Mouse (Mus musculus) intestine, embryonic 16.5 days (tissue): ENCODE measurements at regions not wholly inside any gene's neighbourhood (a gene's known extent, or its start where the extent isn't known, plus 50 kb on each side); places are given as distances from the start of the nearest gene placed in this dataset.

Experiments
- ATAC-seq: fragments of 200-750 bp; cut with Nextera tagmentation; 2 replicates; pipeline ENCODE4 v1.8.0; 2017; ENCODE audit warnings: moderate TSS enrichment, moderate library complexity
- H3K27ac ChIP-seq: fragments of 300-500 bp; sonication (generic); 2 replicates; pipeline ENCODE4 v1.5.1; 2014; ENCODE audit warnings: mild to moderate bottlenecking, low read length
- H3K27me3 ChIP-seq: fragments of 300-500 bp; sonication (generic); replicated peaks from 2 replicates; pipeline ENCODE4 v1.6.1; 2014; ENCODE audit warnings: low read length, control low read depth, mixed read lengths; ENCODE audit not compliant: control insufficient read depth, insufficient read depth
- H3K36me3 ChIP-seq: fragments of 300-500 bp; sonication (generic); 2 replicates; pipeline ENCODE4 v1.6.1; 2014; ENCODE audit warnings: low read length, control low read depth; ENCODE audit not compliant: control insufficient read depth, insufficient read depth
- H3K4me1 ChIP-seq: fragments of 300-500 bp; sonication (generic); 2 replicates; pipeline ENCODE4 v1.6.1; 2014; ENCODE audit warnings: low read length, control low read depth, mixed read lengths; ENCODE audit not compliant: control insufficient read depth, insufficient read depth
- H3K4me2 ChIP-seq: fragments of 300-500 bp; sonication (generic); 2 replicates; pipeline ENCODE4 v1.6.1; 2014; ENCODE audit warnings: low read depth, low read length, control low read depth
- H3K4me3 ChIP-seq: fragments of 300-500 bp; sonication (generic); 2 replicates; pipeline ENCODE4 v1.5.1; 2014; ENCODE audit warnings: mild to moderate bottlenecking, low read length
- H3K9ac ChIP-seq: fragments of 300-500 bp; sonication (generic); 2 replicates; pipeline ENCODE4 v1.6.1; 2014; ENCODE audit warnings: low read depth, low read length
- H3K9me3 ChIP-seq: fragments of 300-500 bp; sonication (generic); 2 replicates; pipeline ENCODE4 v1.6.1; 2016; ENCODE audit warnings: low read length, control low read depth; ENCODE audit not compliant: control insufficient read depth
- WGBS: fragments of 180-500 bp; shearing (Covaris S2); extraction: QIAGEN DNeasy Blood & Tissue Kit; methylation state at CpG from one replicate; pipeline ENCODE4 v1.1.7; 2014; 5-methylcytosine and 5-hydroxymethylcytosine counted together

GRCm38 (mm10) chr6:81782815-81783435 lies 140.5 kb upstream of the Gcfc2 start:
- 79% methylated on average over 8 of the region's 8 CpGs for WGBS
- Histone ChIP-seq H3K9me3 (no peaks in the 10 kb centered on the region), H3K4me3 (no peak overlapping the region)

GRCm38 (mm10) chr6:81795281-81795680 lies 128.2 kb upstream of the Gcfc2 start:
- Histone ChIP-seq H3K4me1 (no peaks in the 10 kb centered on the region), H3K36me3 (no peaks in the 10 kb centered on the region), H3K9ac (no peak overlapping the region), H3K27ac (no peak overlapping the region), H3K4me3 (no peak overlapping the region), H3K9me3 (no peaks in the 10 kb centered on the region), H3K27me3 (no peaks in the 10 kb centered on the region), H3K4me2 (no peak overlapping the region)
- WGBS, result 78% methylated on average over 6 of the region's 6 CpGs
- no peak for ATAC-seq

More at GRCm38 (mm10) chr6:81782815-81783435, 140.5 kb upstream of the Gcfc2 start:
- Histone ChIP-seq H3K9ac (no peak overlapping the region), H3K27me3 (no peaks in the 10 kb centered on the region), H3K4me2 (no peak overlapping the region), H3K4me1 (no peaks in the 10 kb centered on the region), H3K36me3 (no peaks in the 10 kb centered on the region), H3K27ac (no peak overlapping the region)
- no peak for ATAC-seq

GRCm38 (mm10) chr6:81800822-81801221 lies 122.6 kb upstream of the Gcfc2 start:
- Histone ChIP-seq H3K27me3 (no peaks in the 10 kb centered on the region), H3K4me1 (no peaks in the 10 kb centered on the region), H3K4me2 (no peak overlapping the region), H3K9ac (no peak overlapping the region), H3K27ac (no peak overlapping the region), H3K4me3 (no peak overlapping the region), H3K9me3 (no peaks in the 10 kb centered on the region), H3K36me3 (no peaks in the 10 kb centered on the region)
- no peak for ATAC-seq
- 90% methylated on average over 3 of the region's 3 CpGs for WGBS

- no peak for ATAC-seq
- H3K27me3 ChIP-seq, result no peaks in the 10 kb centered on the region
- no peaks in the 10 kb centered on the region for H3K36me3 ChIP-seq
- H3K9me3 ChIP-seq, result no peaks in the 10 kb centered on the region
- no peak overlapping the region for H3K4me3 ChIP-seq
- 80% methylated on average over 3 of the region's 3 CpGs for WGBS
- no peak overlapping the region for H3K9ac ChIP-seq
- no peaks in the 10 kb centered on the region for H3K4me1 ChIP-seq
- H3K27ac ChIP-seq, result no peak overlapping the region
- H3K4me2 ChIP-seq, result no peak overlapping the region
These were observed 121.7 kb upstream of the Gcfc2 start for GRCm38 (mm10) chr6:81801804-81802203.

- WGBS, result 89% methylated on average over 11 of the region's 11 CpGs
These were observed 117.5 kb upstream of the Gcfc2 start for GRCm38 (mm10) chr6:81805942-81806341.

GRCm38 (mm10) chr6:81808712-81809111 lies 114.8 kb upstream of the Gcfc2 start:
- Histone ChIP-seq H3K36me3 (no peaks in the 10 kb centered on the region), H3K9ac (no peak overlapping the region), H3K4me3 (no peak overlapping the region), H3K9me3 (no peaks in the 10 kb centered on the region), H3K4me2 (no peak overlapping the region), H3K27me3 (no peaks in the 10 kb centered on the region), H3K4me1 (no peaks in the 10 kb centered on the region), H3K27ac (no peak overlapping the region)
- no peak for ATAC-seq
- 93% methylated on average over 13 of the region's 13 CpGs for WGBS

More at GRCm38 (mm10) chr6:81805942-81806341, 117.5 kb upstream of the Gcfc2 start:
- no peak overlapping the region for H3K9ac ChIP-seq
- H3K4me1 ChIP-seq, result no peaks in the 10 kb centered on the region
- no peaks in the 10 kb centered on the region for H3K27me3 ChIP-seq
- H3K4me2 ChIP-seq, result no peak overlapping the region
- H3K4me3 ChIP-seq, result no peak overlapping the region
- no peaks in the 10 kb centered on the region for H3K36me3 ChIP-seq
- H3K27ac ChIP-seq, result no peak overlapping the region
- no peaks in the 10 kb centered on the region for H3K9me3 ChIP-seq
- ATAC-seq, result no peak

GRCm38 (mm10) chr6:81815248-81815961 lies 108.1 kb upstream of the Gcfc2 start:
- Histone ChIP-seq H3K9ac (no peak overlapping the region), H3K36me3 (no peaks in the 10 kb centered on the region), H3K4me1 (no peaks in the 10 kb centered on the region), H3K4me3 (no peak overlapping the region), H3K27me3 (no peaks in the 10 kb centered on the region), H3K4me2 (no peak overlapping the region), H3K9me3 (no peaks in the 10 kb centered on the region), H3K27ac (no peak overlapping the region)
- WGBS, result 71% methylated on average over 8 of the region's 8 CpGs
- no peak for ATAC-seq

- no peak overlapping the region for H3K4me3 ChIP-seq
- no peak overlapping the region for H3K9ac ChIP-seq
- H3K4me1 ChIP-seq, result no peaks in the 10 kb centered on the region
- no peak for ATAC-seq
- no peaks in the 10 kb centered on the region for H3K27me3 ChIP-seq
- H3K27ac ChIP-seq, result no peak overlapping the region
- H3K36me3 ChIP-seq, result no peaks in the 10 kb centered on the region
- no peak overlapping the region for H3K4me2 ChIP-seq
- H3K9me3 ChIP-seq, result no peaks in the 10 kb centered on the region
- WGBS, result 83% methylated on average over 7 of the region's 7 CpGs
These were observed 107.5 kb upstream of the Gcfc2 start for GRCm38 (mm10) chr6:81815962-81816338.

GRCm38 (mm10) chr6:81817050-81817827 lies 106.2 kb upstream of the Gcfc2 start:
- Histone ChIP-seq H3K4me2 (no peak overlapping the region), H3K27me3 (no peaks in the 10 kb centered on the region), H3K4me3 (no peak overlapping the region), H3K4me1 (no peaks in the 10 kb centered on the region), H3K9ac (no peak overlapping the region), H3K27ac (no peak overlapping the region), H3K9me3 (no peaks in the 10 kb centered on the region), H3K36me3 (no peaks in the 10 kb centered on the region)
- no peak for ATAC-seq
- 70% methylated on average over 9 of the region's 9 CpGs for WGBS
